Mouse (Mus musculus) neutrophil, adult 5-6 weeks (primary cell): ENCODE results near the gene Ccdc102a. TPM values are rescaled to one million over a fixed set of nuclear protein-coding genes. Genes with fewer than 3 reads are reported as not detected.

Source experiments
- ATAC-seq: fragments of 151-379, 151-347 bp; 2 replicates; pipeline ENCODE4 v1.8.0; 2017; ENCODE audit warnings: mild to moderate bottlenecking, moderate TSS enrichment; ENCODE audit not compliant: insufficient number of reproducible peaks, poor library complexity, low FRiP score, severe bottlenecking; ENCODE audit errors: extremely low read depth
- total RNA-seq: library from RNA; stranded (forward); fragments of 200-1000 nt; gene quantifications from 2 replicates; pipeline ENCODE4 v1.2.3, GENCODE M21; 2017

The Ccdc102a gene
- total RNA-seq, 1 experiment from 2014 or later = 3.6 TPM

DNA sequence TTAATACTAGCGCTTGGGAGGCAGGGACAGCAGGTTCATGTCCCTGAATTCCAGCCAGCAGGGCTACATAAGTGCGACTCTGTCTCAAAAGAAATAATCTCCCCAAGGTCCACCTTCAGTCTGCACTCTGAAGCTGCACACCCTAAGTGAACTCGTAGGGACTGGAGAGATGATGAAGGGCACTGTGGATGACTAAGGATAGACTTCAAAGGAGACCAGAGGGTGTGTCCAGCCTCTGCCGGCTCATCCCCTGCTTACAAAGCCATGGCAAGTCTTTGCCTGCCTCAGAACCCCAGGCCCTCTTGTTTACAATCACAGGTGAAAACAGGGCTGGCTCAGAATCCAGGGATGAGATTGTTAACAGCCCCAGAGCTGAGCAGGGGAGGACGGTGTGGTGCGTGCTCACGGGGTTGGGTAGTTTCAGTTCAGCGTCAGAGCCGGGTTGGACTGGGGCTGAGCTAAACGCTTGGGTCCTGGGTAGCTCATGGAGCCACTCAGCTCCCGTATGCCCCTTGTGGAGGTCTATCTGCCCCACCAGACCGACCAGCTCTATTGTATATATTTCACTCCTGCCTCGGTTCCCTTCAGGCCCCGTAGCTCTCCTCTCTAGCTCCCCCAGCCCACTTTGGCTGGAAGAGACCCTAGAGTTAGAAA is 29.4 kb downstream of the Ccdc102a start:
- no peak for ATAC-seq

DNA sequence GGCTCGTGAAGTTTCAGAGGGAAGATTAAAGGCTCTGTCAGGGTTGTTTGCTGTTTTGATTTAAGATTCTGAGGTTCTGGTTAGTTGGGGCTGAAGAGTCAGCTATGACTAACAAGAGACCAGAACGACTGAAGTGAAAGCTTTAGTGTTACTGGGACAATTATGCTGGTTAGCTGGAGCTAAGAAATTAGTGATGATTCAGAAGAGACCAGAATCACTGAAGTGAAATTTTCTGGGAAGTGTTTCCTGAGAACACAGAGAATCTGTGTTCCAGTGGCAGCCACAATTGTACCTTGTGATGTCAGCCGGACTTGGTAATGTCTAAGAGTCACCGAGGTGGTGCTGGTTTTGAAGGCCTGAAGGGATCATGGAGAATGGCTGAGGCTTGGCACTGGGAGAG is 37.2 kb downstream of the Ccdc102a start:
- no peak for ATAC-seq

DNA sequence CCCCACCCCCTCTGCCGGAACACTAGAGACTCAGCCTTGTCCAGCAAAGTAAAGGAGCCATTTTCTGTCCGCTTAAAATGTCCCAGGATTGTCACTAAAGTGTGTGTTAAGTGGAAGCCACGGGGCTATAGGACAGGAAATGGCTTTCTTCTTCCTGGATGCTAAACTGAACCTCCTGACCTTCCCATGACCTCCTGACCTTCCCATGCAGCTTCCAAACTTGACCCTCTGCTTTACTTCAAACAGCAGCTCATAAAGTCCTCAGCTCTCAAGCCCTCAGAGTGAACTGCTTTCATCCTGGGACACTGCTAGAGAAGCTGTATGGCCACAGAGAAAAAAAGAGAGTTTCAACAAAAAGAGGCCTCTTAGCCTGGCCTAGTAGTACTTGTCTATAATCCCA is 41.1 kb downstream of the Ccdc102a start:
- ATAC-seq = no peak

DNA sequence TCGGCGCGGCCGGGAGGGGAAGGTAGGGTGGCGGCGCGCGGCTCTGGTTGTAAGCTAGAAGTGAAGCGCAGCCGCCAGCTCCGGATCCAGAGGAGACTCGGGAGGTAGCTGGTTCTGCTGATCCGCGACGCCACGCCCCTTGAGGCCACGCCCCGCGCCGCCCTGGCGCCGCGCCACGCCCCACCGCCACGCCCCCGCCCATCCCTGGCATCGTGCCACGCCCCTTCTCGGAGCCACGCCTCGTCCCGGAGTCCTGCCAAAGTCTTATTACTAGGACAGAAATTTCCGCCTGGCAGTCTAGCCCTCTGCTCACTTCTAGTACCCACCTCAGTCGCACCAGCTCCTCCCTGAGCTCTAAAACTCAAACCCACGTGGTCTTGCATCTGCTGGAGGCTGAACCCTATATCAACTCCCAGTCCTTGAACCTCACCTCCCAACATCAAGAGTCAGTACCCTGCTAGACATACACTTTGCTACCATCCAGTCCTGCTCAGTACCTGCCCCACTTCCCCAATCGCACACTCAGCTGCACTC is 41.6 kb downstream of the Ccdc102a start, which contains the start of gene Dok4:
Dok4 (minus strand) TSS at position 134 of the 534 bp plus-strand sequence.
- peak; percentile 41 for ATAC-seq

DNA sequence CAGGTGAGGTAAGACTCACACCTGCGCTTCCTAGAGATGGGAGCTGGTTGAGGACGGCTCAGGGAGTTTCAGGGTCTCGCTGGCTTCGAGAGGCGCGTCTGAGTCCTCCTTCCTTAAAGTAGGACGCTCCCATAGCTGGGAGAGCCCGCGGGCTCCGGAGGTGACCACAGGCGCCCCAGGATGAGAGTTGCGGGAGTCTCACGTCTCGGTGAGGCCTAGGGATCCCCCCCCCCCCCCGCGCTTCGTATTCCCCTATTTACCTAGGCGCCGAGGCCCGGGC is 42.1 kb downstream of the Ccdc102a start:
- ATAC-seq = no peak

DNA sequence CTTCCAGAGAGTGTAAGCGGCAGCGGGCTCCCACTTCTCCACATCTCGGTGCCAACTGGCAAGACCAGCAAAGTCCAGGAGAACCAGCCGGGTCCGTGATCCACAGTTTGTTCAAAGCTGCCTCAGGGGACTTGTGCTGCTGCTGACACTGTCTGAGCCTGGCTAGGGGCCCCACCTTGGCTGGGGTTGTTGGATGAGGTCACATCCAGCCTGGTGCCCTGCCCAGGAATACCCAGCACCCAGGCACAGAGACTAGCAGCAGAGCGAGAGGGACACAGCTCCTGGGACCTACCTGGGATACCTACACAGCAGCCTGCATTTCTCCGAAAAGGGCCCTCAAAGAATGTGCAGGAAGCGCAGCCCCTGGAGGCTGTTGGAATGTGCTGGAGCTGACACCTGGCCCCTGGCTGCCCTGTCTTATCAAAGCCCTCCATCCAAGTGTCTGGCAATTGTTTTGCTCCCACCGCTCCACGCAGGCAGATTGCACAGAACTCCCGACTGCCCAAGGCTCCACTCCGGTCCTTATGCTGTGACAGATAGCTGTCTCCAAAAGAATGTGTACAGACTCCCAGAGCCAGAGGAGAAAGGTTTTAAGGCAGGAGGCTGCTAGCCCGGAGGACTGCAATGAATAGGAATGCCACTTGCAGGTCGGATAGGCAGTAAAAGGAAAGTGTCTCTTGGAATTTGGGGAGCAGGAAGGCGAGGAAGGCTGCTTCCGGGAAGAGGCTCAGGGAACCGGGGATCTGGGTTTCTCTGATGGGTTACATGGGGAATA is 42.6 kb downstream of the Ccdc102a start:
- no peak for ATAC-seq

DNA sequence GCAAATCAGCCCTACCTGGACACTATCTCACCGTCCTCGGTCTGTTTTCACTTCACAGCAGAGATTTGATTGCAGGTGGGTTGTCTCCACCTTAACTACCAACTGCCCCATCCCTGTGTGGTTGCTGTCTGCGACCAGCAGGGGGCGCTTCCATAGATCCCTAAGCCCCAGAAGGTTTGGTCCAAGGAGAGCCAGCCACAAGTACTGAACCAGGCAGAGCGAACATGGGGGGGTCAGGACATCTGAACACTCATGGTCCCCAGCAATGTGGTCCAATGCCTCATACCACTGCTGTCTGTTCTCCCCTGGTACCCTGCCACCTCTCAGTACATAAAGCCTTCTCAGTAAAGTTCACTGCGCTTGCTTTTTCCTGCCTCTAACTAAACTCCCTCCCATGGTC is 43.5 kb downstream of the Ccdc102a start:
- peak; percentile 43 for ATAC-seq

DNA sequence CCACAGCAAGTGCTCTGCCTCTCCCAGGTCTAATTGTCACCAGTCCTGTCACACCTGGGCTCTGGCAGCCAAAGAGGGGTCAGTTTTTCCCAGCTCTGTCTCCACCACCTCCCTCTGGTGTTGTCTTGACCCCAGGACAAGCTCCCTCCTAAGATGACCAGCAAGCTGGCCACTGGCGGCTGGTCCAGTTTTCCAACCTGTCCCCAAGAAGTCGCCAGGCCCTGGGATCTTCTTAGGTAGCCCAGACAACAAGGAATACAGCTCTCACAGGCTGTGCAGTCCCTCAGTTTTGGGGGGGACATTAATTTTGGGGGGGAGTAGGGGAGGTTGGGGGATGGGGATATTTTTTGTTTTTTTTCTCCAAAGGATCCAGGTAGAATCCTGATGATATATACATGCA is 45.3 kb downstream of the Ccdc102a start:
- ATAC-seq = no peak

DNA sequence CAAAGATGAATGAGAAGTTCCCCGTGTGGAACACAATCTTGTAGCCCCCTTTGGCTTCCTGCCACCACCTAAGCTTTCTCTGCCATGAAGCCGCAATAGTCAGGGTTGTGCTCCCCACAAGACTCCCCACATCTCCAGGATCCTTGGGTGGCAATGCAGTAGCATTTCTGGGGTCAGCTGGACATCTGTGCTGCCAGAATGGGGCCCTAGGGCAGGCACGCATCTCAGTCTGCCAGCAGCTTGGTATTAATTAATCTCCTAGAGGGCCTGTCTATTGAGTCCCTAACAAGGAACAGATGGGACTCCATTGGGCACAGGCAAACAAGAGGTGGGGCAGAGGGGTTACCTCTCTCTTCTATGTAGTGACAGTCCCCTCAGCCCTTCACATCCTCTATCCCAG is 45.7 kb downstream of the Ccdc102a start:
- ATAC-seq = no peak

DNA sequence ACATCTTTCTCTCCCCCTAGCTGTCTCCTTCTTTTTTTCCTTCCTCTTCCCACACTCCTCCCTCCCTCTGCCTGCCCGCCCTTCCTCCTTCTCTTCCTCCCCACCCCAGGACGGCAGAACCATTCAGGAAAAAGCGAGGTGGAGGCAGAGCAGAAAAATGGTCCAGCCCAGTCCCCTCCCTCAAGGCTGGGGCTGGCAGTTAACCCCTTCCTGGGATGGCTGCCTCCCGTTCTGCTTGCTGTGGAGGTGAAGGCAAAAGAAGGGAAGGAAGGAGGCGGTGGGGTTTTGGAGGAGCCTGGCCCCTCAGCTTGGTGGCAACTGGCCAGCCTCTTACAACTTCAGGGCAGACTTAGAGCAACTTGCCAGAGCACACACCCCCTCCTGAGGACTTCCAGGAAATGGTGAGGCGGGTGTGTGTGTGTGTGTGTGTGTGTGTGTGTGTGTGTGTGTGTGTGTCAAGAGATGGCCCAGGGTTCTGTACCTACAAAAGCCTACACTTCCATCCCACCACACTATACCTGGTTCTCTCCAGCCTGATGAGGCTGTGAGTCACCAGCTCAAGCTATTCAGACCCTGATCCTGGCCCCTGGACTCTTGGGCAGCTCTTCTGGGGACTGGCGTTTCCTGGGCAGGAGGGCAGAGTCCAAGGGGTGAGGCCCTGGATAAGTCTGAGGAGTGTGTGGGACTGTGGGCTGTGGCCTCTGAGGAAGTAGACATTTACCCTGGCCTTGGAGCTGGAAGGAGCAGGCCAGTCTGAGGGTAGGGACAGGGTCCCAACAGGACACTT is 46.6 kb downstream of the Ccdc102a start:
- ATAC-seq = no peak

DNA sequence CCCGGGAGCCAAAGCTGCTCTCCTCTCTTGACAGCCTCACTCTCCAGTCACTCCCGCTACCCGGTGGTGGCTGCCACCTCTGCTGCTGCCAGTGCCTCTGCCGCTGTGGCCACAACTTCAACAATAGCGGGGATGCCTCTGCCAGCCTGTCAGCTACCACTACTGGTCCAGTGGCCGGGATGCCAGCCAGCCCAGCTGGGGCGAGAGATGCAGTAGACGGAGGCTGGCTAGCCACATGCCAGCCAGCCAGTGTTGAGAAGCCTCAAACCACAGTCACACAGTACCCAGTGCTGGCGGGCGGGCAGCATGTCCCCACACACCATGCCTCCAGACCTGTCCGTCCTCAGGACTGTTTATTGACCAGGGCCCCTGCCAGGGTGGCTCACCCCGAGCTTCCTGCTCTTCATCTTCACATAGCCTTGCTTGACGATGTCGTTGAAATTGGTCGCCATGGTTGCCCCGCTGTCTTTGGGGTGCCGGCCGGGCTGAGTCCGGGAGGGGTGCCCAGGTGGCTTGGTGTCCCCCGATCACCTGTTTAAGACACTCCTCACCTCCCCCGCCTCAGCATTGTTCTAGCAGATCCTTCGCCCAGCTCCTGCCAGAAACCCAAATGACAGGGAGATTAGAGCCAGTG is 47.3 kb downstream of the Ccdc102a start:
- ATAC-seq = no peak

DNA sequence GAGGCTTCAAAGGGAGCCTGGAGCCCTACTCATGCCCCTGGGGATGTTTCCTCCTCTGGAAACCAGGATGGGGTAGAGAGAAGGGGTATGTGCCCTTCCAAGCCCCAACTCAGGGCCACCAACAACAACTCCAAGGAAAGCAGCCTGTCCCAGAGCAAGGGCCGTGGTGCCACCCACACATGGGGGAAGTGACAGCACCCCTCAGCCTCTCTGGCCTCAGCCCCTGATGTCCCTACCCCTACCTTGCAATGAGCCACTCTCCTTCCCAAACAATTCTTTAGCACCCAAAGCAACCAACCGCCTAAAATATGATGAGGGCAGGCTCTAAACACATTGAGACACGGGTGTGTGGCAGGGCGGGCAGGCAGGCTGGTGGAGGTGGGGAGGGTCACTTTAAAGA is 47.9 kb downstream of the Ccdc102a start:
- no peak for ATAC-seq

DNA sequence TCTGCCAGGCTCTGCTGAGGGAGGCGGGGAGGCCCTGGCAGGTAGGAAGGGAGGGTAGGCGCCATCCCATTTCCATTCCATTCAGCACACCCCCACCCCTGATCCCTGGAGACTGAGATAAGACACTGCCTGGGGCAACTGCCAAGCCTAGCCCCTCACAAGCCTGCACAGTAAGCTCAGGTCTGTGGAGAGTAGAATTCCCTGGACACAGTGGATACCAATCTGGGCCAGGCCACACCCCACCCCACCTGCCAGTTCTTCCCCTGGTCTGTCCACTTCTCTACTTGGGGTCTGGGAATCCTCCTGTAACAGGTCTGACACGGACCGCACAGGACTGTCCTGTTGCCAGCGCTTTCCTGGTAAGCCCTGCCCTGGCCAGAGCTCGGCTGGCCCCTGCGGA is 48.8 kb downstream of the Ccdc102a start:
- no peak for ATAC-seq

DNA sequence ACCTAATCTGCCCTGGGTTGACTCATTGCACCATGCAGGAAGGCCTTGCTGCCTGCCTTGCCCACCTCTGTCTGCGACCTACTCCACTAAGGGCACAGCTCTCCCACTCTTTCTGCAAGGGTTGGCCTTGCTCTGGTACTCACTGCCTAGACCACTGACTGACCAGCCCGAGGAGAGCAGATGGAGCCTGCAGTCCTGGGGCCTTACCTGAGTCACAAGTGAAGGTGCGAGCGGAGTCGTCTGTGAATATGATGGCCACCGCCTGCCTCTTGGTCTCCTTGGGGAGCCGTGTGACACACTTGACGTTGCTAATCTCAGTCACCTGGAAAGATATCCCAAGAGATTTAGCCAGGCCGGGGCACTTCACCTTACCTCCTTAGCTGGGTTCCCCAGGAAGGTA is 51.0 kb downstream of the Ccdc102a start:
- ATAC-seq = no peak

DNA sequence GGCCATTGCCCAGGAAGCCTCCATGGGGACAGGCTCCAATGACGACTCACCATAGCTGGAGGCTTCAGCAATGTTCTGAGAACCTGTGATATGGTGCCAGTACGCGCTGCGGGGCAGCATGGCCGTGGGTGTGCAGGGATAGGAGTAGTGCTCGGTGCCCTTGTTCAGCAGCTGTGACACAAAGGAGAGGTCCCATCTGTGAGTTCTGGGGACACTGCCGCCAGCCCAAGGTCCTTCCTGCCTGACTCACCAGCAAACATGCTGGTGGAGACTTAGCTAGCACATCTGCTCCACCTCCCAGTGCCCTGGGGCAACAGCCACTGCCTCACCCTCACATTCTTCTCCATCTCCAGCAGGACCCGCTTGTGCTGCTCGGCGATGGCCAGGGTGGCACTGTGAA is 52.6 kb downstream of the Ccdc102a start:
- ATAC-seq = no peak

DNA sequence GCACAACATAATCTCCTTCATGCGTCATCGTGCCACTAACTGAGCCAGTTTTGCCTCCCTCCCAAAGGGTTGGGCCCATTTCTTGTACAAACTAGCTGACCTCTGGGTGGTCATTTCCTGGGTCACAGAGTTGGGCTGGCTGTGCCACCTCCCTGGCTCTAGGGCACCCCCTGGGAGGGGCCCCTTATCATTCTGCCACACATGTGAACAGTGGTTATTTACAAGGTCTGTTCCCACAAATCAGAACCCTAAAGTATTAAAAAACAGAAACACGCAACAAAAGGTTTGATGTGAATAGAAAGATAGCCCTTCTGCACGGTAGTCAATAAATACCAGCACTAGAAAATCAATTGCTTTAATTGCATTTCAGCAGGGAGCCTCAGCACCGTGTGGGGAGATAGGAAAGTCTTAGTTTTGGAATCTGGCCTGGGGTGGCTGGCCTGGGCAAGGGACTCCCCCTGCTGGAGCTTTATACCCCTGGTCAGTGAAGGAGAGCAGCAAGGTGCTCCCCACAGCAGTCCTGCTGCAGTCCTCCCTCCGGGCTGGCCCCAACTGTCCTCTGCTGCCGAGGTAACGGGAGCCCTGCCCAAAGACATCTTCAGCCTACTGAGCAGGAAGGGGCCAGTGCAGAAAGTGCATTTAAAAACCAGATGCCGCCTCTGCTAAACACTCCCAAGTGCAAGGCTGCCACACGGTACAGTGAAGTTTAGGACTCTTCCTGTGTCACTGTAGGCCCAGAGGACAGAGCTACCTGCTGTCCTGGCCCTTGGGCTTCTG is 53.8 kb downstream of the Ccdc102a start:
- ATAC-seq = no peak

DNA sequence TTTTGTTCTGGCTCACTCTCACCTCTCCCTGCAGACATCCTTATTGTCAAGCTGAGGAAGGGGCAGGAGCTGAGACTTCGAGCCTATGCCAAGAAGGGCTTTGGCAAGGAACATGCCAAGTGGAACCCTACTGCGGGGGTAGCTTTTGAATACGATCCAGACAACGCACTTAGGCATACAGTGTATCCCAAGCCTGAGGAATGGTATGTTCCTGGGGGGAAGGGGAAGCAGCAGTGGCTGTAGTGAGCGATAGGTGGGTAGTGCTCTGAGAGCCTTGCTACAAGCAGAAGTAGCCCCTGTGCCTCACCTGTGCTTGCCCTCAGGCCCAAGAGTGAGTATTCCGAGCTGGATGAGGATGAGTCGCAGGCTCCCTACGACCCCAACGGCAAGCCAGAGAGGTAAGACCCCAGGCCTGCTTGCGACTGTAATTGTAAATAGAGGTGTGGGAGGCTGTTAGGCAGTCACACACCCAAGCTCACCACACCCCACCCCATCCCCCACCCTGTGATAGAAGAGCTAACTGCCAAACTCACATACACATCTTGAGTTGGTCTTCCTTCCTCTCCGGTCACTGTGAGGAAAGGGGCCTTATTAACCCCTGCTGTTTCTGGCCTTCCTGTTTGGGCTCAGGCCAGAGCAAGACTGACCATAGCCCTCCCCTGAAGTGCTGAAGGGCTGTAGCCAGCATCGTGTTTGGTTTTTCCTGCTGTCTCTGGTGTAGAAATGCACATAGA is 55.2 kb downstream of the Ccdc102a start:
- ATAC-seq = no peak

DNA sequence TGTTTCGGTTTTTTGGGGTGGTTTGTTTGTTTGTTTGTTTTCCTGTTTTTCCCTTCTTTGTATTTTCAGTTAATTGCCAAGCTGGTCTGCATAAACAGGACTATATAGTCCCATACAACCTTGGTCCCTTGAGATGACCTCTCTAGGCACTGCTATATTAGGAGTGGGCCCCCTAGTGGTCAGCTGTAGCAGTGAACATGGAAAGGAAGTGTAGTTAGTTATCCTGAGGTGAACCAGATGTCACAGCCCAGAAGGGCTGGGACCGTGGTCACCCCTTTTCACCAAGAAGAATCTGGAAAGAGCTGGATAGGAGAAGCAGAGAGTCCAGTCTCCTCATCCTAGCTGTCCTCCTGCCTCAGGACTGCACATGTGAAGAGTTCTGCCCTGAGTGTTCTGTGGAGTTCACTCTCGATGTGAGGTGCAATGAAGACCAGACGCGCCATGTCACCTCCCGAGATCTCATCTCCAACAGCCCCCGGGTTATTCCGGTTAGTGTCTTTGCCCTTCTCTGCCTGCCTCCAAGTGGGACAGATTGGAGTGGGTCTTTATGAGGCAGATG is 56.5 kb downstream of the Ccdc102a start:
- ATAC-seq = peak; percentile 58
